Mouse (Mus musculus) cerebellum, adult 11 months (tissue): Measurements from ENCODE around the gene 6430531B16Rik.
A peak's percentile ranks its signal among the peaks of the same experiment; 100 is the strongest.

ENCODE experiments used
- DNase-seq: peaks from one replicate; pipeline ENCODE4 v3.0.0; 2022

The 6430531B16Rik gene

GRCm38 (mm10) chr7:139978278-139978892 lies at the start of gene 6430531B16Rik:
TSS of gene 6430531B16Rik (minus strand) at chr7:139978755.
- peak; percentile 74 for DNase-seq

- no peak for DNase-seq
These were observed 32.8 kb upstream of the 6430531B16Rik start for GRCm38 (mm10) chr7:140011336-140011735.

- no peak for DNase-seq
These were observed 29.2 kb upstream of the 6430531B16Rik start for GRCm38 (mm10) chr7:140007781-140008180.

DNA sequence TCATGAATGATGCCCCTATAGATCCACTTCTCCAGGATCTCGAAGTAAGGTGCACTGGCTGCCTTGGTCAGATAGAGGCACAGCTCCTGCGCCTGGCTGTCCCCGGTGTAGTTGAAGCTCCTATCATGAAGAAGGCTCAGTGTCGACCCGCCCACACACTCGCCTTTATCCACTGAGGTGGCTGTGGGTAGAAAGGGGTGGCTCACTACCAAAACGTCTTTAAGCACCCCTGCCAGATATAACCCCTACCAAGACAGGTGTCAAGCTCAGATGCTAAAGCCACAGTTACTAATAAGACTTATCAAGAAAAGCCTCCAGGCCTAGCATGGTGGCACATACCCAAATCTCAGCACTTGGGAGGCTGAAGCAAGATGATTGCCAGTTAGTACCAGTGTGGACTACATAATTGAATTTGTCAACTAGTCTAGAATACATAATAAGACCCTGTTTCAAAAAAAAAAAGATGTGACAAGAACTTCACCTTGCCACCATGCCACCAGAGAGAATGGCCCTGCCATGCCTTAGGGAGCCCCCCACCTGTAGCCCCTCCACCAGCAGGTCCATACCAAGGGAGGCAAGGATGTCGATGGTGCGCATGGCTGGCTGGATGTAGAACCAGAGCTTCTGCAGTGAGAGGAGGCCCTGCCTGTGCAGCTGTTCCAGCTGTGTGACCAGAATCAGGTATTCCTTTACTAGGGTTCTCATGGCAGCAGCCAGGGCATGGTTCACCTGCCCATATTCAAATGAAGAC lies 28.5 kb upstream of the 6430531B16Rik start:
- no peak for DNase-seq

DNA sequence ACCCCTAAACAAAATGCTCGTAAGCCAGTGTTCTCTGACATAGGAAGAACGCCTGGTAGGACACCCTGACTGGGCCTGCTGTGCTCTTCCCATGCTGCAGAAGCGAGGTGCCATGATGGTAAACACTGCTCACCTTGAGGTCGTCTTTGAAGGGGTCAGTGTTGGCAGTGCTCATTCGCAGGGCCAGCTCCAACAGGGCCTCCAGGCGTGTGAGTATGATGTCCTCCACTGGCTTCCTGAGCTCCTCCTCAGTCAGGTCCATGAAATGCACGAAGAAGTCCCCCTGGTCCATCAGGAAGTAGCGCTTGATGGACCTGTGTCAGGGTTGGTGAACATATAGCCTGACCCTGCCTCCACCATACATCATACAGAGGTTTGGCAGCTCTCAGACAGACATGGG lies 26.1 kb upstream of the 6430531B16Rik start:
- no peak for DNase-seq

DNA sequence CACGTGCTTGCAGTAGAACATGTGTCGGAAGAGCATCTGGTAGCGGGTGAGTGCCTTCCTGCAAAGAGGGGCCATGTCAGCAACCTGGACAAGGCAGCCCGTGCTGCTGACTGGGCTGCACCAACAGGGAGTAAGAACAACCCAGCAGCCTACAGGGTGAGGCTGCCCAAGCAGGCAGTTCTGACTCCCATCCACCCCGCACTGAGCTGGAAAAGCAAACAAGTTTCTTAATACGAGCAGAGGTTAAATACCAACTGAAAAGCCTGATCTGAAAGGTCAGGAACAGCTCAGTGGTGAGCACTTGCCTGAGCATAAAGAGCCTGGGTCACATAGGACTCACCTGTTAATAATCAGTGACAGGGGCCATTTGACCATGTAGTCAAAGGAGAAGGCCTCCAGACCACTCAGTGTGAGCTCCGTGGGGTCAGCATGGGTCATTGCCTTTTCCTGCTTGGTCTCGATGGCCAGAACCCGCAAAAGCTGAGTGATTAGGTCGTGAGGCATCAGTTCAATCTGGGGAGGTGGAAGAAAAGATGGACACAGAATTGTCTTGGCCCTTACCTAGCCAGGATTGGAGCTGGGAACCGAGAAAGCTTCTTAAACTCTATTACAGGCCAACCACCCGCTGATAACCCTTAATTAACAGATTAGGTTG lies 22.7 kb upstream of the 6430531B16Rik start:
- DNase-seq: no peak

DNA sequence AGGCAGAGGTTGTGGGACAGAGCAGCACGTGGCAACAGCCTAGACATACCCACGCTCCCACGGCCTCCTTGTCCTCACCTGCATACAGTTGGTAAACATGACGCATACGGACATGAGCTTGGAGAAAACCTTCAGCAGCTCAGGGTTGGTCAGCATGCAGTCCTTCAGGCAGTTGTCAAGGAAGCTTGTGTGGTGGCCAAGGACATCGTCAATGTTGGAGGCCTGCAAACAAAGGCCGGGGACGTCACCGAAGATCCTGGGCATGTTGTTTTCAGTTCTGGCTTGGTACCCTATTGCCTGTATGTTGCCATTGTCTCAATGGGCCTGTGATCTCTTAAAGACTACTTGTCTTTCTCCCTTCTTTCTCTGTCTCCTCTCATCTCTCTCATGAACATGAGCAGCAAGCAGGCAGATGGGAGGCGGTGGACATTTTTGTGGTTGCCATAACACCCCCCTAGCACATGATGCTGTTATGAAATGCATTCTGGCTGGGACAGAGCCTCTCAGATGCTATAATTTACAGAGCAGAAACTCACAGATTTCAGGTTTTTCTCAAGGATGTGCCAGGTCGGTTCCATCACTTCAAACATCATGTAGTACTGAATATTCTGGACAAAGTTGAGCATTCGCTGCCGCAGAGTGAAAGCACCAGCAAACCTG lies 20.3 kb upstream of the 6430531B16Rik start:
- DNase-seq: no peak

GRCm38 (mm10) chr7:139994676-139995075 lies 16.1 kb upstream of the 6430531B16Rik start:
- DNase-seq: peak; percentile 47

- DNase-seq: no peak
These were observed 15.6 kb upstream of the 6430531B16Rik start for GRCm38 (mm10) chr7:139994202-139994601.

GRCm38 (mm10) chr7:139993532-139993931 lies 15.0 kb upstream of the 6430531B16Rik start:
- DNase-seq: no peak

GRCm38 (mm10) chr7:139992406-139992805 lies 13.9 kb upstream of the 6430531B16Rik start, which contains the start of gene Adam8:
TSS of gene Adam8 (minus strand) at chr7:139992562.
- no peak for DNase-seq

DNA sequence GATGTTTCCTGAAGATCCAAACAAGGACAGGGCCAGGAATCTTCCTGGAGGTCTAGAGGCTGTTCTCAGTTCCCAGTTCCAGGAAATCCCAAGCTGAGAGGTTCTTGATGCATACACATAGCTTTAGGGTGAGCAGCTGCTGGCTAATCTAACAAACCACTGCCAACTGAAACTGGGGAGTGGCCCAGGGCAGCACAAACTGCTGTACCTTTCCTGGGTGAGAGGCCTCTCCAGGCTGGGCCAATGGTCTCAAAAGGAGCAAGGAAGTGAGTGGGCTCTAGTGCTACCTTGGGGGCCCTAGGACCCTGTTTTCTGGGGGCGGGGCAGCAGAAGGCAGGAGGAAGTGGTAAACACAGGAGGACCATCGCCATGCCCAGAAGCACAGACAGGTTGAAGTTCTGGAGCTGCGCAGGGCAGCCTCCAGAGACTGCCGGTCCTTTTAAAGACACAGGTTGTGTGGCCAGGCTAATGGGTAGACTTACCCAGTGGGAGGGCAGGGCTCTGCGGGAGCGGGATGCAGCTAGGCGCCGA lies 12.4 kb upstream of the 6430531B16Rik start:
- no peak for DNase-seq

DNA sequence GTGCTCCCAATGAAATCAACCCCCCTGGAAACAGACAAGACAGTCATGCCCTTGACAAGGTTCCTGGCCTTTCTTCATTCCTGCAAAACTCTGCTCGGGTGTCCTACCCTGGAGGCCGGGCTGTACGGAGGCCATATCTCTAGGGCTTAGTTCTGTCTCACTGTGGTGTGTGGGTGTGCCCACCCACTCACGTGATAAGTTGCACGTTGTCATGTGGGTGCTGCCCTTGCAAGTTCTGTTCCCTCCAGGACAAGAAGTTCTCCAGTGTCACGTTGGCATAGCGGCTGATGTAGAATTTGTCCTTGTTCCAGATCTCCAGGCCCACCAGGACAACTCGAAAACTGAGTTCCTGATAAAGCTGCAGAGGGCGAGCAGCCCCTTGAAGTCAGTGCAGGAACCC lies 9.7 kb upstream of the 6430531B16Rik start:
- no peak for DNase-seq

DNA sequence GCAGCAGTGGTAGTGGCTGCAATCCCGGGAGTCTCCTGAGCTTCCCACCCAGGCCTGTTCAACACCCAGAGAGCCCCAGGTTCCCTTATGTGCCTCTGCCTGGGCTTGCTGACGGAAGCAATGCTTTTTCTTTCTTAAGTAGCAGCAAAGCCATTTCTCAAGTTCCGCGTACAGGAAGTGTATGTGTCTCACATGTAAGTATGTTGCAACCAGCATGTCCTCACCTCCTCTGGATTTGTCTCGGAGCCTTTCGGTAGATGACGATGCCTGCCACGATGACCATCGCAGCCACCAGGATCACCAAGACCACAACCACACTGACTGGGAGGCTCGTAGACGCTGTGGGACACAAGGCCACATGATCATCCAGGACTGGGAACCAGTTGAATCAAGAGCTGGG lies 6.0 kb upstream of the 6430531B16Rik start:
- DNase-seq: no peak

DNA sequence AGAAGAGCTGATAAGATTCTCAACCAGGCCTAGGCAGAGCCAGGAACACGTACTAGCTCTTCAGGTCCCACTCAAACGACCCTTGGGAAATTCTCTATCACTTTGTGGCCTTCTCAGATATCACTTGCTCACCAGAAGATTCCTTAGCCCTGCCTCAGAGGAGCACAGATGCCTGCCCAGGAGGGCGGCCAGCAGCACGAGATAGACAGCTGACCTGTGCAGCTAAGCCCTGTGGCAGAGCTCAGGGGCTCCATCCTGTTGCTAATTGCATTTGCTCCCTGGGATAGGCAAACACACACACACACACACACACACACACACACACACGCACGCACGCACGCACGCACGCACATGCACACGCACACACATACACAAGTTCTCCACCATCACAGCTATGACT lies 3.5 kb upstream of the 6430531B16Rik start:
- DNase-seq: no peak

- DNase-seq: no peak
These were observed 2.2 kb upstream of the 6430531B16Rik start for GRCm38 (mm10) chr7:139980778-139981177.

DNA sequence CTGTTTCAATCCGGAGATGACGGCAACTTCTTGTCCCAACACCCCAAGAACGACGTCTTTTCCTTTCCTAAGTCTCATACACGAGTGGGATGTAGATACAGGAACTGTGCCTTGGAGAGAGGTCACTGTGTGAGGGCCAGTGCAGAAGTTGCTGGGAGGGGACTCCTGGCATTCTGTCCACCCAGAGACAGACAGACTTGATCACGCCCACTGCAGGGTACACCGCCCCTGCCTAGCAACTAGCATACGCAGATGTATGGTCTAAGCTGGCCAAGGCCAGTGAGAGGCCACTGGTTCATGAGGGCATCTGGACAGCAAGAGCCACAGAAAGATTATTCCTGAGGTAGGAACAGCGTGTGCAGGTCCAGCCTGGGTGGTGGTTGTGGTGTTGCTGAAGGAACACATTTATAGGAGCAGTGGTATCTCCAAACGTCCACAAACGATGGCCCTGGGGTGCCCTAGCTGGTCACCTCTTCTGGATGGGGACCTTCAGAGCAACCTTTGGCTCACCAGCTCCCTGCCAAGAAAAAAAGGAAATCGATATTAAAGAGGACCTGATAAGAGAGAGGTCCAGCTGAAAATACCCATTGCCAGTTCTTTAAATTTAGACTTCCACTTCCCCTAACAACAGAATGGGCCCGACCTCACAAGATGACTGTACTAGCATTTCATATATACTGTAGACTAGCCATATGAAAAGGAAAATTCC lies 610 bp upstream of the 6430531B16Rik start:
- DNase-seq: no peak

- no peak for DNase-seq
These were observed 3.1 kb downstream of the 6430531B16Rik start for GRCm38 (mm10) chr7:139975471-139975870.

- no peak for DNase-seq
These were observed 4.2 kb downstream of the 6430531B16Rik start for GRCm38 (mm10) chr7:139974307-139974706.

DNA sequence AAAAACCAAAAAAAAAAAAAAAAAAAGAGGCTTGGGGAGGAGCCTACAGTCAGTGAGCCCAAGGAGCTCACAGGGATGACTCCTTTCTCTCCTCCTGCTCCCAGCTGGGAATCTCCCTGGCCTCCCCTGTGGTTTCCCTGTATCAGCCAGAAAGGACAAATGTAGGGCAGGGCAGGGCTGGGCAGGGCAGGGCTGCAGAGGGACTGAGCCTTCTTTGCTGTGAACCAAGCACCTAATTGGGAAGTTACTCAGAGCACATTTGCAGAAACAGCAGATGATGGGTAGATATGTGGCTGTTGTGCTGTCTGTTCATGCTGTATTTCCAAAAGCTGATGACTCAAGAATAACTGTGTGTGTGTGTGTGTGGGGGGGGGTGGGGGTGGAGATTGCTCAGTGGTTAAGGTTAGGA lies 5.6 kb downstream of the 6430531B16Rik start:
- DNase-seq: no peak

DNA sequence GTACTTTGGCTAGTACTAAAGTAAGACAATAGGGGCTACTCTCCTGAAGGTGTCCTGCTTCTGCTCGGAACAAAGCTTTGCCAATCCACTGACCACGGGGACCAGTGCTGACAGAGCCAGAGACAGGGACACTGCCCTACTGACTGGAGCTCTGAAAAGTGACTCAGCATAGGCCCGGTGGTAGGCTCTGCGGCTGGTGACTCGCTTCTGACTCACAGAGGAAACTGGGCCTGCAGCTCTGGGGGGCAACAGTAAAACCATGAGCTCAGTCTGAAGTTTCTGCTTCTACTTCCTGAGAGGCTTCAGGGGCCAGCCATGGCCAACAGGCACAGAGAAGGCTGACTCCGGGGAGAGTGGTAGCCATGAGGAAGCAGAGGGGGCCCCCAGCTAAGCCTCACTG lies 7.1 kb downstream of the 6430531B16Rik start:
- no peak for DNase-seq

DNA sequence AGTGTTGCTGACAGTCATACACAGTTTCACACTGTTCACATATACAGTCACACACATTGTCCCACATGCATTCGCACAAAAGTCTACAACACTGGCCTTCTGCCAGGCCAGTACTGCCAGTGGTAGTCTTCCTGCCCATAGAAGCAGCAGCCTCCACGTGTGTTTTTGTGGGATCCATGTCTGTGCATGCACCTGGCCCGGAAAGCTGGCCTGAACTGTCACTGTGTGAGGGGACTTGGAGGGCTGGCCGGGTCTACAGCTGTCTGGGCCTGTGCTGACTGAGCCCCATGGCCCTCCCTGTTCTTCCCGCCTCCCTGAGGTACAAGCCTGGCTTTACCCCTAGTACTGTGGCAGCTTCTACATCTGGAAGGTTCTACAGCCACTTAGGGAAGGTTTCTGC lies 7.6 kb downstream of the 6430531B16Rik start:
- DNase-seq: no peak
